Mouse (Mus musculus) limb, embryonic 12.5 days (tissue): ENCODE data around the gene Tmem144. TPM values are rescaled to one million over a fixed set of nuclear protein-coding genes. Genes with fewer than 3 reads are reported as not detected.

ENCODE experiments used
- ATAC-seq: fragments of 200-750 bp; cut with Nextera tagmentation; 2 replicates; pipeline ENCODE4 v1.8.0; 2017; ENCODE audit warnings: low read depth, moderate TSS enrichment; ENCODE audit not compliant: insufficient number of reproducible peaks, insufficient read depth, low FRiP score, low TSS enrichment
- H3K27ac ChIP-seq: fragments of 300-500 bp; sonication (generic); 2 replicates; pipeline ENCODE4 v1.5.1; 2016; ENCODE audit warnings: mild to moderate bottlenecking, moderate library complexity
- H3K27me3 ChIP-seq: fragments of 300-500 bp; sonication (generic); 2 replicates; pipeline ENCODE4 v1.6.1; 2016; ENCODE audit warnings: mild to moderate bottlenecking, moderate library complexity
- H3K36me3 ChIP-seq: fragments of 300-500 bp; sonication (generic); 2 replicates; pipeline ENCODE4 v1.6.1; 2016; ENCODE audit warnings: mild to moderate bottlenecking, moderate library complexity
- H3K4me1 ChIP-seq: fragments of 300-500 bp; sonication (generic); replicated peaks from 2 replicates; pipeline ENCODE4 v1.6.1; 2016
- H3K4me2 ChIP-seq: fragments of 300-500 bp; sonication (generic); 2 replicates; pipeline ENCODE4 v1.6.1; 2016; ENCODE audit warnings: mild to moderate bottlenecking, moderate library complexity
- H3K4me3 ChIP-seq: fragments of 300-500 bp; sonication (generic); replicated peaks from 2 replicates; pipeline ENCODE4 v1.5.1; 2016; ENCODE audit warnings: mild to moderate bottlenecking
- H3K9ac ChIP-seq: fragments of 300-500 bp; sonication (generic); replicated peaks from 2 replicates; pipeline ENCODE4 v1.6.1; 2016; ENCODE audit warnings: mild to moderate bottlenecking, moderate library complexity
- H3K9me3 ChIP-seq: fragments of 300-500 bp; sonication (generic); 2 replicates; pipeline ENCODE4 v1.6.1; 2016; ENCODE audit warnings: mild to moderate bottlenecking, moderate library complexity
- WGBS: fragments of 180-500 bp; shearing (Covaris S2); methylation state at CpG from one replicate; pipeline ENCODE4 v1.1.7; 2016; 5-methylcytosine and 5-hydroxymethylcytosine counted together
- polyA plus RNA-seq: library from polyadenylated mRNA; unstranded; fragments of >200 nt; fragmentation: Nextera tagmentation; extraction: Ambion mirVana; gene quantifications from 2 replicates; pipeline ENCODE4 v1.2.1, GENCODE M21; 2016

Gene Tmem144
- polyA plus RNA-seq, 1 experiment from 2014 or later: 3.0 TPM

DNA sequence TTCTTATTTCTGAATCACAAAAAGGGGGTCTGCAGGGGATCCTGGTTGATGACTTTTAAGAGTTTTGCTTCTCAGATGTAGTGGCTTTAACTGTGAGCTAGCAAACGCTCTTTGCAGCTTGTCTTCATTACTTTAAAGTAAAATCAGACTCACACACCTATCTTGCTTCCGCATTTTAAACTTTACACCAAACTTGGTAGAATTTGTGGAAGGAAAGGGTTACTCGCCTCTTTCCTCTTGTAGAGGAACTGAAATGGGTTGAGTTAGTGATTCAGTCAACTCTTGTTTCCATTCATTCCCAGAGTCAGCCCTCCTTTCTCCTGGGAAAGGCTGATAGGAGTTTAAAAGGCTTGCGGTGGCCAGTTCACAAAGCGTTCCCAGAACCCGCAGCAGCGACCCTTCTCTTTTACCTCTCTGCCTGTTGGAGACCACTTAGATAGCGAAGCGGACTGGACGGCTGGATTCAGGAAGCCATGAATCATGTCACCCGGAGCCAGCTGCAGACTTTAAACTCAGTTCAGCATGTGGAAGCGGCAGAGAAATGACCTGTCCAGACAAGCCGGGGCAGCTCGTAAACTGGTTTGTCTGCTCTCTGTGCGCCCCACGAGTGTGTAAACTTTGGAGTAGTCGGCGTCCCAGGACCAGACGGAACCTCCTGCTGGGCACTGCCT, 33.2 kb upstream of the Tmem144 start:
- peak overlapping the region; percentile 35 for H3K4me3 ChIP-seq
- no peaks in the 10 kb centered on the region for H3K27me3 ChIP-seq
- peak overlapping the region; percentile 34; the same call in 1 of the 2 replicates for H3K9ac ChIP-seq
- ATAC-seq: 0 out of 2 replicates have a peak, but pooled peaks have one; percentile 22
- H3K36me3 ChIP-seq: no peaks in the 10 kb centered on the region
- peak overlapping the region; percentile 56 for H3K4me2 ChIP-seq
- peaks cover 29% of the 10 kb centered on the region for H3K4me1 ChIP-seq
- H3K27ac ChIP-seq: peak overlapping the region; percentile 62; the same call in 1 of the 2 replicates
- WGBS: 3% methylated on average over 19 of the region's 19 CpGs
- no peaks in the 10 kb centered on the region for H3K9me3 ChIP-seq

DNA sequence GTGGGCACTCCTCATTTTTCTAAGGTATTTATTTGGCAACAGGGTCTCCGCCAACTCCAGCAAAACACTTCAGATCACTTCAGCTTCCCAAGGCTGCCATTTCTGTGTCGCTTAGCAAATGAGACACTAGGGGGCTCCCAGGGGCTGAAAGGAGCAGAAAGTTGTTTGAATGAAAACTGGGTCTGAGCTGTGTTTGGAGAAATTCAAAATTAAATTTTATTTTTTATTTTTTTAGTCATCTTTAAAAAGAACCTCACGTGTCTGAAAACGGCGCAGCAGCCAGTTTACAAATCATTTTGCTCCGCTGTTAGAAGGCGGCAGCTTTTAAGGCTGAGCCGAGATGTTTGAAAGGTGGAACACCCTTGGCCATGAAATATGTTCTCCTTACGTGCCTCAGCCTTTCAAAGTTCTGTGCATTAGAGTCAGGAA, 32.2 kb upstream of the Tmem144 start:
- peak overlapping the region; percentile 26 for H3K4me3 ChIP-seq
- ATAC-seq: no peak
- no peaks in the 10 kb centered on the region for H3K36me3 ChIP-seq
- H3K27ac ChIP-seq: peak overlapping the region; percentile 53; the same call in 1 of the 2 replicates
- no peaks in the 10 kb centered on the region for H3K9me3 ChIP-seq
- peak overlapping the region; percentile 49 for H3K4me2 ChIP-seq
- peaks cover 29% of the 10 kb centered on the region for H3K4me1 ChIP-seq
- H3K9ac ChIP-seq: 0 out of 2 replicates have a peak overlapping the region, but pooled peaks have one; percentile 31
- H3K27me3 ChIP-seq: no peaks in the 10 kb centered on the region
- WGBS: 4% methylated on average over 9 of the region's 9 CpGs

DNA sequence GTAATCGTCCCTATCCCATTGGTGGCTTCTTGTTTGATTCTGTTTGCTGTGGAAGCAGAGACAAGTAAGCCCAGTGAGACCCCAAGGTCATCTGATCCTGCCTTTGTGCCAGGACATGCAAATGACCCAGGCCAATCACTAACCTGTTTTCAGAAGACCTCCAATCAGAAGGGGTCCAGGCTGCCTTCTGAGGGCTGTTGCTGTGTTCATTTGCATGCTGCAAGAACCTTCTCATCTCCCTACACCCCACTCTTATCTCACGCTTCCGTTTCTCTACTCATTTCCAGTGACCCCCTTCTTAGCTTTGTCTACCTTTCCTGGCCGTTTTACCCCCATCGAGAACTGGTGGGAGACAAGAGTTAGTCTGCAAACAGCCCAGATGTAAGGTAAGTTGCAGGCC, 31.7 kb upstream of the Tmem144 start, which contains the start of gene Fam198b:
Gene Fam198b, plus strand, starts transcription at position 229 of the 400 bp plus-strand sequence.
- Histone ChIP-seq H3K27me3 (no peaks in the 10 kb centered on the region), H3K4me1 (peaks cover 29% of the 10 kb centered on the region), H3K4me3 (peak within 1 kb of the TSS; percentile 26), H3K4me2 (peak within 1 kb of the TSS; percentile 49), H3K9ac (0 out of 2 replicates have a peak within 1 kb of the TSS, but pooled peaks have one; percentile 31), H3K36me3 (no peaks in the 10 kb centered on the region), H3K9me3 (no peaks in the 10 kb centered on the region), H3K27ac (peak within 1 kb of the TSS; percentile 53; the same call in 1 of the 2 replicates)
- ATAC-seq: no peak
- WGBS: 34% methylated on average over 5 of the region's 5 CpGs

DNA sequence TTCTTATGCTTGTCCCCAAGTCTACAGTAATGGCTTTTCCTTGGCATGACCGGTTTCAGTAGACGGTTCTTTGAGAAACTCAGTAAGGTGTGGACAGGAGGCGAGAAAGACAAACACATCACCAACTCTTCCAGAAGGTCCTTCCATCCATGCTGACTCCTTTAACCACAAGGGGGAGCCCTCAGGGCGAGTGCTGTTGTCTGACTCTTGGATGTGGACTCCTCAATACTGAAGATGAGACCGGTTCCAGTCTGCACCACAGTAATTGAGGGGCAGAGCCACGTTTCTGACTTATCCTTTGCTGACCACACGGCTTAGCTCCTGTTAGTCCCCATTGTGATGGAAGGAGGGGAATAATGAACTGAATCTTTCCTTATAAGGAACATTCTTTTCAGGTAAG, 30.5 kb upstream of the Tmem144 start:
- Histone ChIP-seq H3K4me3 (no peak overlapping the region), H3K9me3 (no peaks in the 10 kb centered on the region), H3K4me2 (no peak overlapping the region), H3K27ac (no peak overlapping the region), H3K4me1 (peaks cover 32% of the 10 kb centered on the region), H3K36me3 (no peaks in the 10 kb centered on the region), H3K27me3 (no peaks in the 10 kb centered on the region), H3K9ac (no peak overlapping the region)
- no peak for ATAC-seq
- 52% methylated on average over 7 of the region's 7 CpGs for WGBS

DNA sequence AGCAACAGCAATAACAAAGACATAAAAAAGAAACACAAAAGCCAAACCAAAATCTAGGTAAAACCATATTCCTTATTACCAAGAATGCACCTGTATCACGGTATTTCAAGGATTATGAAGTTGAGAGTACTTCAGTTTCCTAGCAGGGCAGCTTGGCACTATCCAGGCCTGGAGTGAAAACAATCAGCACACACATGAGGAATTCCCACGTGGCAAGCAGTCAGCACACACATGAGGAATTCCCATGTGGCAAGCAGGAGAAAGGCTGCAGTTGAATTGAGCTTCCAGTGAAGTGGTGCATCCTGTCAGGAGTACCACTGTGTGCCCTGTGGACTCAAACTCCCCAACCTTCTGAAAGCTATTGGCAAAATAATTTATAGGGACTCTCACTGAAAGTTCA, 29.1 kb upstream of the Tmem144 start:
- Histone ChIP-seq H3K27me3 (no peaks in the 10 kb centered on the region), H3K4me2 (no peak overlapping the region), H3K4me3 (no peak overlapping the region), H3K9me3 (no peaks in the 10 kb centered on the region), H3K27ac (no peak overlapping the region), H3K4me1 (peaks cover 24% of the 10 kb centered on the region), H3K36me3 (no peaks in the 10 kb centered on the region), H3K9ac (no peak overlapping the region)
- 63% methylated on average over 2 of the region's 2 CpGs for WGBS
- ATAC-seq: no peak

DNA sequence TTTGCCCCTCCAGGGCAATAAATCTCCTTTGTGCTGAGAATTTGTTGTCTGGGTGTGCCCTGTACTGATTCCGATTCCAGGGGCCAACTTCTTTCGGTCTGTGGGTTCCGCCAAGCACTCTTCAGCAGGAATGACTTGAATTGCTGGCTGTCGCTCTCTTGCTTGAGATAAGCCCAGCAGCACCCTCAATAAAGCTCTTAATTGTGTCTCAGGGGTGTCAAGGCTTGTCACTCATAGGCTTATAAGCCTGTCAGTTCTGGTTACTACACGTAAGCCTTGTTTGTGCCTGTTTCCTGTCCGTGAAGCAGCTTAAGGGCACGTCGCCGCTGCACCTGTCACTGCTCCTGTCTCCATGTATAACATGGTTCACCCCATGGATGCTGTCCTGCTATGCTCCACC, 26.7 kb upstream of the Tmem144 start:
- Histone ChIP-seq H3K4me1 (peaks cover 9% of the 10 kb centered on the region; the same call in 1 of the 2 replicates), H3K4me2 (no peak overlapping the region)
- ATAC-seq: no peak

DNA sequence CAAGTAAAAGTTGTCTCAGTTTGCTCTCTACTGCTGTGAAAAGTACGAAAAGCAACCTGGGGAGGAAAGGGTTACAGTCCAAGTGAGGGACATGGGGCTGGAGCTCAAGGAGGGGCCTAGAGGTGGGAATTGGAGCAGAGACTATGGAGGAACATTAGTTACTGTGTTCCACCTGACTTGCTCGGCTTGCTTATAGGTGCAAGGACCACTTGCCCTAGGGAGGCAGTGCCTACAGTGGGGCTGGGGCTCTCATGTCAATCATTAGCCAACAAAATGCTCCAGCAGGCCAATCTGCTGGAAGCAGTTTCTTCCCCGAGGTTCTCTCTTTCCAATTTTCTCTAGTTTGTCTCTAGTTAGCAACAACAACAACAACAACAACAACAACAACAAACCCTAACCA, 25.8 kb upstream of the Tmem144 start:
- no peak overlapping the region for H3K27ac ChIP-seq
- H3K4me2 ChIP-seq: no peak overlapping the region
- H3K27me3 ChIP-seq: no peaks in the 10 kb centered on the region
- WGBS: 59% methylated on average over 3 of the region's 3 CpGs
- H3K4me3 ChIP-seq: no peak overlapping the region
- no peaks in the 10 kb centered on the region for H3K36me3 ChIP-seq
- H3K9me3 ChIP-seq: no peaks in the 10 kb centered on the region
- peaks cover 8% of the 10 kb centered on the region; the same call in 1 of the 2 replicates for H3K4me1 ChIP-seq
- no peak for ATAC-seq
- no peak overlapping the region for H3K9ac ChIP-seq

More for the DNA sequence above, 26.7 kb upstream of the Tmem144 start:
- no peaks in the 10 kb centered on the region for H3K36me3 ChIP-seq
- H3K4me3 ChIP-seq: no peak overlapping the region
- WGBS: 28% methylated on average over 9 of the region's 9 CpGs
- no peak overlapping the region for H3K27ac ChIP-seq
- no peak overlapping the region for H3K9ac ChIP-seq
- no peaks in the 10 kb centered on the region for H3K27me3 ChIP-seq
- no peaks in the 10 kb centered on the region for H3K9me3 ChIP-seq

DNA sequence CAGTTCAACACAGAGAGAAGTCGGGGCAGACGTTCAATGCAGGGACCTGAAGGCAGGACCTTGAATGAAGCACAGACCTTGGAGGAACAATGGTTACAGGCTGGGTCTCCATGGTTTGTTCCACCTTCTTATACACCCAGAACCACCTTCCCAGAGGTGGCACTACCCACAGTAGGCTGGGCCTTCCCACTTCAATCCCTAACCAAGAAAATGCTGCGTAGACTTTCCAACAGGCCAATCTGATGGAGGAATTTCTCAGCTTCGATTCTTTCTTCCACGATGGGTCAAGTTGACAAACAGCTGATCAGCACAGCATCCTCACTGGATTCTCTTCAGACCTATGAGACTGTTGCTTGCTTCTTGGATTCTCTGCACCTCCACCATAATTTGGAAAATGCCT, 22.9 kb upstream of the Tmem144 start:
- WGBS: 95% methylated on average over 5 of the region's 5 CpGs
- Histone ChIP-seq H3K9me3 (no peaks in the 10 kb centered on the region), H3K4me3 (no peak overlapping the region), H3K4me2 (no peak overlapping the region), H3K27me3 (no peaks in the 10 kb centered on the region), H3K4me1 (peaks cover 8% of the 10 kb centered on the region; the same call in 1 of the 2 replicates), H3K36me3 (no peaks in the 10 kb centered on the region), H3K27ac (no peak overlapping the region), H3K9ac (no peak overlapping the region)
- ATAC-seq: no peak

DNA sequence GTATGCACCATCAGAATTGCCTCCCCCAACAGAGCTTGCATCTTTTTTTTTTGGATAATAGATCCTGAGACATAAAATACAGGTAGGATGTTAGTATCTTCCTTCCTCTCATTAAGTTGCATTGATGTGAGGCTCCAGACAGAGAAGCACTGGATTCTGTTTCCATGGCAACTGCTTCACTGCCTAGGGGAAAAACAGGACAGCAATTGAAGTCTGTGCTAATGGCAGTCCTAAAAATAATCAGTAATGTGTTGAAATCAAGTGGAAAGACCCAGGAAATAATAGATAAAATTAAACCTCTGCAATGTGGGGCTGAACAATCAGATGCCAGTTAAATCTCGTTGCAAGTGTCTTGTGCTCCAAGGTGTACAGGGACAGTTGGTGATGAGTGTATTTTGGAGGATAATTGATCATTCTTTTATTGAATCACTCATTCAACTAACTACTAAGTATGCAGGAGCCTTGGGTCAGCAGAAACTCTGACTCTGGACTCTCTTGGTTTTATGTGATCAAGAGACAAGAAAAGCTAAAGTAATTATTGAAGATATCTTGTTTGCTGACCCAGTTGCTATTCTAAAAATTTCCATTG, 14.6 kb upstream of the Tmem144 start:
- 50% methylated on average over 1 of the region's 1 CpGs for WGBS
- no peaks in the 10 kb centered on the region for H3K4me1 ChIP-seq
- no peak overlapping the region for H3K4me2 ChIP-seq
- no peak overlapping the region for H3K27ac ChIP-seq
- no peak for ATAC-seq
- no peak overlapping the region for H3K4me3 ChIP-seq
- no peaks in the 10 kb centered on the region for H3K9me3 ChIP-seq
- H3K27me3 ChIP-seq: no peaks in the 10 kb centered on the region
- H3K36me3 ChIP-seq: no peaks in the 10 kb centered on the region
- no peak overlapping the region for H3K9ac ChIP-seq

DNA sequence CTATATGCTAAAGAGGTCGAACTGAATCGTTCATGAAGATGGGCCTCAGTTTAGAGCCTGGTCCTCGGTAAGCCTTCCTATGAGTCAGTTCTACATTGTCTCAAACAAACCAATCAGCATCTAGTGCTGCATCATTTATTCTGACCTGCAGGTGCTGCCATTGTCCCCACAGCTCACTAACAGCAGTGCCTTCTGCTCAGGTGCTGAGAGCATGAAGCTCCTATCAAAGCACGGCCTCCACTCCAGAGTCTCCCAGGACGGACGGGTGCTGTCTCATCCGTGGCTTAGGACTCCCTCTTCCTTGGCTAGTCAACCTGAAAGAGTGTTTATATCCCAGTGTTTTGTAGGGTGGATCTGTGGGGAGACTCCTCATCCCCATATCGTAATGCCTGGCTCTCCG, 14.0 kb upstream of the Tmem144 start:
- no peaks in the 10 kb centered on the region for H3K9me3 ChIP-seq
- H3K4me2 ChIP-seq: no peak overlapping the region
- no peaks in the 10 kb centered on the region for H3K4me1 ChIP-seq
- no peak overlapping the region for H3K27ac ChIP-seq
- no peaks in the 10 kb centered on the region for H3K36me3 ChIP-seq
- H3K27me3 ChIP-seq: no peaks in the 10 kb centered on the region
- no peak for ATAC-seq
- H3K9ac ChIP-seq: no peak overlapping the region
- H3K4me3 ChIP-seq: no peak overlapping the region
- WGBS: 84% methylated on average over 9 of the region's 9 CpGs

DNA sequence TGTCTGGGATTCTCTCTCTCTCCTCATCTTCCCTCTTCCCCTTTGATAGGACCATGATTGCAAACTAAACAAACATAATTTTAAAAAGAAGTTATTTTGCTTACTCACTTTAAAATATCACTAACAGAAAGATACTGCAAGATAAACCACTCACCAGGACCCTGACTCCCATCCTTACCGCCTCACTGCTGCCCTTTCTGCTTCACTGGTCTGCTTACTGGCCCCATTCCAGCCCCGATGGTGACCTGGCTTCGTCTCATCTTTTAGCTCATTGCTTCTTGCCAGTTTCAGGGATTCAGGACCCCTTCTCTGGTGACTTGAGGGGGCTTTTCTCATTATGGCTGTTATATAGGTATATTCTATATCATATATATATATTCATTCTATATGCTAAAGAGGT, 13.5 kb upstream of the Tmem144 start:
- Histone ChIP-seq H3K4me1 (no peaks in the 10 kb centered on the region), H3K4me3 (no peak overlapping the region), H3K9me3 (no peaks in the 10 kb centered on the region), H3K27me3 (no peaks in the 10 kb centered on the region), H3K4me2 (no peak overlapping the region), H3K36me3 (no peaks in the 10 kb centered on the region), H3K9ac (no peak overlapping the region), H3K27ac (no peak overlapping the region)
- WGBS: 91% methylated on average over 3 of the region's 3 CpGs
- ATAC-seq: no peak
